Mouse (Mus musculus): ENCODE data around the gene Mdn1.

Gene Mdn1

DNA sequence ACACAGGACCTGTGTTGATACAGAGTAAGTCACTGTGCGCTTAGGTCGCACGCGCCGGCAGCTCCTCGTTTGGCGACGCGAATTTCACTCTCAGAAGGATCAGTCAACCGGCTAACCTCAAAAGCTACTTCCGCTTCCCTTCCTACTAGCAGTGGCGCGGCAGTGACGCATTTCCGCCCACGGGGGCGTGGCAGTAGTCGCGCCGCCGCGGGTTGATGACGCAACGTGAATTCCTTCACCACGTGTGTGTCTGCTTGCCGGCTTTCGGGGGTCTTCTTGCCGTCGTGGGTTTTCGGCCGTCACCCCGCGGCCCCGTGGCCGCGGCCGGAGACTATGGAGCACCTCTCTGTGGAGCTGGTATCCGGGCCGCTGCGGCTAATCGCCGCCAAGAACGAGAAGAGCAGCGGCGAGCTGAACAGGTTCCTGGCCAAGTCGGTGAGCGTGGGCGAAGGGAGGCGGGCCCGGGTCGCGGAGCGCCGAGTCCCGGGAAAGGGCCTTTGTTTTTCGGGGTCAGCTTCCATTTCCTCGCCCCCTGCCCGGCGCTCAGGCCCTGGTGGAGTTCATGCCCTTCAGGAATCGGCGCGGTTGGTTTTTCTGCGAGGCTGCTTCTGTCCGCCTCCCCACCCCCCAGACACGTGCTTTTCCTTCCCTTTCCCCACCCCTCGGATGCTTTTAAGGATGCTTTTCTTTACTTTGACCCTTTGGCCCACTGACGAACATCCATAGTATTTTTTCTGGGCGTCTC is at the start of gene Mdn1:
TSS of gene Mdn1 (plus strand) at position 202 of the 745 bp plus-strand sequence.
- DNase-seq (ENCODE audit: low read depth, low spot score), result peak; percentile 95

DNA sequence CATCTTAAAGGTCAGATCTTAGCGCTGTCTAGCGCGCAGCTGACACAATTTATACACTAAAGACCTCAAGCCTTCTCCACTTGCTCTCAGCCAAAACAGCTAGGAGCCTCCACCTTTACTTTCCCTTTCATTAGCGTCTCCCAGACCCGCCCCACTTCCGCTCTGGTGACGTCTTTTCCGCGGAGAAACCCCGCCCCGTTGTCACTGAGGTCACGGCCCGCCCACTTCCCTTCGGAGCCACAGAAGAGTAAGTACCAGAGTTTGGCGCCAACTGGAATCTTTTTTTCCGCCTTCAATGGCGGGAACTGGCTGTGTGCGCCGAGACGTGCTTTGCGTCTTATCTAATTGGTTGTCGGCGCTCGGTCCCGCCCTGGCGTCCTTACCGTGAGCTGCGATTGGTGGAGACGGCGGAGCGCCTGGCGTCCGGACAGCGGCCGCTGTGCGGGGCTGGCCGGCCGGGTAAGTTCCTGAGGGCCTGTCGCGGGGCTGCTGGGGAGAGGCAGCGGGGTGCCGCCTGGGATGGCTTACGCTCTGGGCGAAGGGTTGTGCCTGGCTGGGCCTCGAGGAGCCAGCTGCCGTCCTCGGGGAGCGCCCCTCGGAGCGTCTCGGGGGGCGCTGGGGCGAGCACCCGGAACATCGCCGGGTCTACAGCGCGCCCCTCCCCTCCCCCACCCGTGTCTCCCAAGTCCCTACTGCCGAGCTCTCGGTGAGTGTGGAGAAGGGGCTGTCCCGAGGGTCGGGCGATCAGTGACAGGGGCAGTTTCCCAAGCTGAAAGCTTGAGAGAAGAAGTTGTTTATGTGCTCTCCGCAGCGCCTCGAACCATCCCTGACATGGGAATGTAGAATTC is 41.7 kb upstream of the Mdn1 start, which contains the start of gene Casp8ap2:
TSS of gene Casp8ap2 (plus strand) at position 418 of the 848 bp plus-strand sequence.
- peak; percentile 100 for DNase-seq (ENCODE audit: low read depth, low spot score)

DNA sequence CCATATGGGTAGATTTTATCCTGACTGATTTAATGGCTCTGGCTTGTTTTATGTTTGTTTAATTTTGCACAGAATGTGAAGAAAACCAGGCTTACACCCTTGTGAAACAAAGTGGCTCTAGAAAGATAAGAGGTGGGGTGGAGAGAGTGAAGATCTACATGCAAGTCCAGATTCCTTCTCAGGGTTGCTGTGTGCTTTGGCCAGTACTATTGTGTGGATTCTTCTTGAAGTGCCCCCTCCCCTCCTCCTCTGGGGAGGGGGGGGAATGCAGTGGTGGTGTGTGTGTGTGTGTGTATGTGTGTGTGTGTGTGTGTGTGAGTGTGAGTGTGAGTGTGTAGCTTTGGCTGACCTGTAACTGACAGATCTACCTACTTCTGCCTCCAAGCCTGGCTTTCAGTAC is 35.3 kb upstream of the Mdn1 start:
- DNase-seq (ENCODE audit: low read depth, low spot score), result no peak

DNA sequence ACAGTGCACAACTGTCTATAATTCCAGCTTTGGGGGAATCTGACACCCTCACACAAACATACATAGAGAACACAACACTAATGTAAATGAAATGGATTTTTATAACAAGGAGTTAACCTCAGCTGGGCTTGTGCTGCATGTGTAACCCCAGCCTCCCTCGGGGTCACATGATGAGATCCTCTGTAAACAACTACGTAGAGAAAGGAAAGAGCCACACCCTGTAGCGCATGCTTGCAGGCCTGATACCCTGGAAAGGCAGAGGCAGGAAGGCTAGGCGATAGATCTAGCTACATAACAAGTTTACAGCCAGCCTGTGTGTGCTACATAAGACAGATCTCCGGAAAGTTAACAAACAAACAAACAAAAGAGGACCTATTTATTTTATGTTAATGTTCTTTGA is 5.2 kb upstream of the Mdn1 start:
- DNase-seq (ENCODE audit: low read depth, low spot score), result peak; percentile 59

DNA sequence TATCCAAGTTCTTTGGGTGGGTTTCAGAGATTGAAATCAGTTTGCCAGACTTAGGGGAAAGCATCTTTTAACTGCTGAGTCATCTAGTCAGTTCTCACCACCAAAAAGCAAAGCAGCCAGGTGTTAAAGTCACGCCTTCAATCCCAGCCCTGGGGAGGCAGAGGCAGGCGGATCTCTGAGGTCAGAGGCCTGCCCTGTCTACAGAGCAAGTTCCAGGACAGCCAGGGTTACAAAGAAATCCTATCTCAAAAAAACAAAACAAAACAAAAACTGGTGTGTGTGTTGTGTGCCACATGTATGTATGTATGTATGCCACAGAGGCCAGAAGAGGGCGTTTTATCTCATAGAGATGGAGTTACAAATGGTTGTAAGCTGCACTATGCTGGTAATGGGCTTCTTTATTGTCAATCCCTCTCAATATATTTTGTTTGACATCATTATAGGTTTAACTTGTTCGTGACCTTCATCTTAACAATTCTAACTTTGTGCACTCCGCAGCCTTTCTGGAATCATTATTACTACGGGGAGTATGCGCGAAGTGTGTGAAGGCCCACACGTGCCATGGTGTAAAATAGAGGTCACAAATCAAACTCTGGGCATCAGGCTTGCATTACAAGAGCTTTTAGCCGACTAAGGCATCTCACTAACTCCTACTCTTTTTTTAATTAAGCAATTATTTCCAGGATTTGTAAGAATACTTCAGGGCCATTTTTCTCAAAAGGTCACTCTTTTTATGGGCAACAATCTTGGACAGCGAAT is 594 bp upstream of the Mdn1 start:
- DNase-seq (ENCODE audit: low read depth, low spot score), result peak; percentile 64

DNA sequence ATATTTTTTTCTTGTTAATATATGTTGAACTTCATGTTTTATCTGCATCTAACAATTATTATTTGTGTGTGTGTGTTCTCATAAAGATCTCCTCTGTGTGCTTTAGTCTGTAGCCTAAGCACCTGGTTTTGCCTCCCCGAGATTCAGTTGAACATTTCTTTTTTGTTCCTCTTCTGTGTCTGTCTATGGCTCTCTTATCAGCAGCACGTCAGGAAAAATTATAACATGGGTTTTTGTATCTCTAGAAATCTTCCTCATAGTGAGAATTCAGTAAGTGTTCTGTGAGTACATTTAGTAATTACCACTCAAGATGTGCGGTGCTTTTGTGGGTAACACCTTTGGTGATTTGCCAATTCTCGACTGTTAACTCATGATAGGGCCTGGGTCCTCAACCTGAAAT is 8.9 kb downstream of the Mdn1 start:
- DNase-seq (ENCODE audit: low read depth, low spot score), result no peak

DNA sequence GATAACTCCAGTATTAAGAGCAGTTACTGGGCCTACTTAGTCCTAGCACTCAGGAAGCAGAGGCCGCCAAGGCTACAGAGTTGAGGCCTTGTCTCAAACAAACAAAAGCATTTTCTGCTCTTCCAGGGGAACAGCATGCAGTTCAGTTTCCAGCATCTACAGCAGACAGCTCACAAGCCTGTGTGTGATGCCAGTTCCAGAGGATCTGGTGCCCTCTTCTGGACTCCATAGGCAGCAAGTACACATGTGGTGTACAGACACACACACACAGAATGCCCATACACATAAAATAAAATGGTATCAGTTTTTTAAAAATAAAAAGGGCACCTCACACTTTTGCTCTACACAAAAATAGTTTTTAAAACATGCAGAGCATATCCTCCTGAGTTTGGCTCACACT is 11.4 kb downstream of the Mdn1 start:
- DNase-seq (ENCODE audit: low read depth, low spot score), result peak; percentile 30

DNA sequence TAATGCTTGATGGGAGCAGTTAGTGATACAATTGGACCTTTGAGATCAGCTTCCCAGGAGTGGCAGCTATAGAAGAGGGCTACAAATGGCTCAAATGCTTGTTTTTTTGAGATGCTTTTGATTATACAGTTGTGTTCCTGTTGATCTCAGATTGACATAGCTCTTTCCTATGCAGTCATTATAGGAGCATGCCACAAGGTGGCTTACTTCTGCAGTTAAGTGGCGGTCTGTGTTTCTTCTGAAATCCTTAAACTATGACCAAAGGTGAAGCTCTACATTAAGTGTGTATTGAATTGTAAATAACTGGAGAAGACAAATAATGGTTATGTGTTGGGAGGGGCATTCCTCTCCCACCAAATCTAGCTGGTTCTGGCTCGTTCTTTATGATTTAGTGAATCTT is 12.9 kb downstream of the Mdn1 start:
- DNase-seq (ENCODE audit: low read depth, low spot score), result peak; percentile 15

DNA sequence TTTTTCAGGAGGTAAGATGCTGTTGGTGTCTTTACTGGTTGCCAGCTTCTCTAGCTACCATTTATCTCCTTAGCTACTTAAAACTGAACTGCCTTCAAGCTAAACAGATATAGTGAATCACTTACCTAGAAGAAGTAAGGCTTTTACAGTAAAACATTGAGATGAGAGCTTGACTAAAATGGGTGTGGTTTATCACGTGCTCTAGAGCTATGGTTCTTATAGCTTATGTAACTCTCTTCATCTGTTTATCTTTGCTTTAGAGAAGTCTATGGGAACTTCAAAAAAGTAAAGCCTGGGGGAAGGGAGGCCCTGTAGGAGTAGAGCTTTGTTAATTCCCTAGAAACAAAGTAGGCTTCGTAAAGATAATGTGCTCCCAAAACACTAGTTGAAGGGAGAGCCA is 17.1 kb downstream of the Mdn1 start:
- DNase-seq (ENCODE audit: low read depth, low spot score), result no peak

DNA sequence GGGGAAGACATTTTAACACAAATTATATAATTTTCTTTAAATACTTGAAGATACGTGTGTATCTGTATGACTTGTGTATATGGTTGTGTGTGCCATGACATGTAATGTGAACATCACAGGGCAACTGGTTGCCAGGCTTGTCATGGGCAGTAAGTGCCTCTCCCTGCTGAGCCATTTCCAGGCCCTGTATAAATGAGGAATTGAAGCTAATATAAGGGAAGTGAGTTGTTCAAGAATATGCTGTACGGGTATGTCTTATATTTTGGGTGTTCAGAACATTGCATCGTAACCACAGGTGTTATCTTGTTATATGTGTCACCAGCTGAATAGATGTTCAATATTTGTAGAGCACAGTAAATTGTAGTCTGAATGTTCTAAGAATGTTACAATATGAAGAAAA is 20.6 kb downstream of the Mdn1 start:
- no peak for DNase-seq (ENCODE audit: low read depth, low spot score)

DNA sequence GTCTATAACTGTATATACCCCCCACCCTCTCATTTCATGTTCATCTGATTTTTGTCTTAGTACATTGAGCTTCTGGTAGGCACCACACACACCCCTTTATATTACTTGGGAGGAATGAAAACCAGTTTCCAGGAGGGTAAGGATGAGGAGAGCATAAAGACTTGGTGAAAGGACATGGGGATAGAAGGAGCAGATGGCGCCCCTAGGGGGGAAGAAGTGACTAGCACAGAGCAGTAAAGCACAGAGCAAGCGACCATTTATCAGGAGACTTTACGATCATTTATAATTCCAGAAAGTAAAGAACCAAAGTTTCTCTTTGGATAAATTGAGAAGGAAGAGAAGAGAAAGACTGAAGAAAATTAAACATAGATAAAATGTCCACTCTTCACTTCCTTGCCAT is 23.9 kb downstream of the Mdn1 start:
- DNase-seq (ENCODE audit: low read depth, low spot score), result peak; percentile 49

DNA sequence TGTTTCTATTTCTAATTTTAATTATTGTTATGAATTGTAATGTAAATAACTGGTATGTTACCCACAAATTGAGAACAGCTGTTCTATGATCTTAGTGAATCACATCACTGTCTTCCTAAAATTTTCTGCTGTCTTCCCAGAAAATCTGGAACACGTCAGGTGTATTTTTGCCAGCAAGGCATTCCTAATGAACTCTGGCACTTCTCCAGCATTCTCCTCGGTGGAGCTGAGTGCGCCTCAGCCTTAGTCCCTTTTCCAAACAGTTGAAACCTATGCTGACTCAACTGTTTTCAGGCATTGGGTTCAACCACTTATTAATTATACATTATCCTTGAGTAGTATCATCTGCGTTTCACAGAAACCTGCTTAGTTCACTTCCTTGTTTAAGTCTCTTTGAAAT is 25.6 kb downstream of the Mdn1 start:
- DNase-seq (ENCODE audit: low read depth, low spot score), result no peak

DNA sequence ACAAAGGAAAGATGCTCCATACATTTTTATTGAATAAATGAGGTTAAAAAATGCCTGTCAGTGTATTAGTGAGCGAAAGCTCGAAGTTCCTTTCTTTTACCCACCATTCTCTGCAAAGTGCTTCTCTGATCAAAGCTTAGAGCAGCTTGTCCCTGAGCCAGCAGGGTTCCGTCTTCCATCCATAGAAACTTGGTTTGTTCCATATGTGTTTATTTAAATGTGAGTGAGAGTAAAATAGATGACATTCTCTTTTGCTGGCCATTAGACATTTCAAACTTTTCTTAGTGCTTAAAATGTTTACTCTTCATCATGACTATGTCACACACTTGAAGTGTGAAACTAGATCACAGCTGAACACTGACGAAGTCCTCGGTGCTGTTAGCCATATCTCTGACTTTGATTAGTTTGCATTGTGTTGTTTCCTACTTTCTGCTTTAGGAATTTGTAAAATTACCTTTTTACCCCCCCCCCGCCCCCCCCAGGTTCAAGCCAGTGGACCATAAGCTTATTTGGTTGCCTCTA is 26.2 kb downstream of the Mdn1 start:
- no peak for DNase-seq (ENCODE audit: low read depth, low spot score)

DNA sequence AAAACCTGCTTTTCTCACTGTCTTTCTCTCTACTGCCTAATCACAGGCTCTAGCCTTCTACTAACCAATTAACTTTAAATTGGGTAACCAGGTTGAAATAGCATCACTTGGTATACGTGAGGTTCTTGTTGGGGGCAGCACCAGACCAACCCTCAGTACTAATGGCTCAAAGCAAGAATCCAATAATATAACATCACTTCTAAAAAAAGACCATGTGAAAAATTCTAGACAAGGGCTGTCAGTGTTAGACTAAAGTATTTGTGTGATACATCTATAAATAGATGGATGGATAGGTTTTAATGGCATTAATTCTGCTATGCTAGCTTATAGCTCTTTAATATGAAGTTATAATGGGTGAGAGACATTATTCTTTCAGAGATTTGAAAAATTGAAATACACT is 60.8 kb downstream of the Mdn1 start:
- DNase-seq (ENCODE audit: low read depth, low spot score), result no peak

DNA sequence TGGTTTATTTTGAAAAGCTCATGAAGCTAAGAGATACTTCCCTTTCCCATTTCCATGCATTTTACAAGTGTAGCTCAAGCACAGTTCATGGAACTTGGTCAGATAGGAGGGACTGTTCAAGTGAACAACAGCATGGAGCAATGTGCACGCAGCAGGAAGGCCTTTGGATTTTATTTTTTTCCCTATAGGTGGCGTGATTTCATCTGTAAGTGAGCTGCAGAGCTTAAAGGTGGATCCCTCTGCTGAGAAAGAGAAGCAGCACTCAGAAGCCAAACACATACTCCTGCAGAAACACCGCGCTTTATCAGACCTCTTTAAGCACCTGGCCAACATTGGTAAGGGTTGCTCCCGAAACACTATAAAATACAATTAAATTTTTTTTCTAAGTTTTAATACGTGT is 88.5 kb downstream of the Mdn1 start:
- peak; percentile 20 for DNase-seq (ENCODE audit: low read depth, low spot score)

DNA sequence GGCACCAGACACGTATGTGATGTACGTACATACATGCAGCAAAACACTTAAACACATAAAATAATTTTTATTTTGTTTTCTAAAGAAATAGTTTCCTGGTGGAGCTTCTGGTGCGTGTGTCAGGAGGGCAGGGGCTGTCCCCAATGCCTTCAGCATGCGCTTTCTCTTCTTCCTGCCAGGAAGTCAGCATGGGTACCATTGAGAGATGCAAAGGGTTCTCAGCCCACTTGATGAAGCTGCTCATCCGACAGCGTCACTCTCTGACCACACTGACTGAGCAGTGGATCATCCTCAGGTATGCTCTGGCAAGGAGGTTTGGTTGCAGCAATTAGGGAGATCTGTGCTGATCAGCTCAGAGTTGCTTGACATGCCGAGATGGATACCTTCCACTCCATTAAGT is 91.5 kb downstream of the Mdn1 start:
- DNase-seq (ENCODE audit: low read depth, low spot score), result no peak

DNA sequence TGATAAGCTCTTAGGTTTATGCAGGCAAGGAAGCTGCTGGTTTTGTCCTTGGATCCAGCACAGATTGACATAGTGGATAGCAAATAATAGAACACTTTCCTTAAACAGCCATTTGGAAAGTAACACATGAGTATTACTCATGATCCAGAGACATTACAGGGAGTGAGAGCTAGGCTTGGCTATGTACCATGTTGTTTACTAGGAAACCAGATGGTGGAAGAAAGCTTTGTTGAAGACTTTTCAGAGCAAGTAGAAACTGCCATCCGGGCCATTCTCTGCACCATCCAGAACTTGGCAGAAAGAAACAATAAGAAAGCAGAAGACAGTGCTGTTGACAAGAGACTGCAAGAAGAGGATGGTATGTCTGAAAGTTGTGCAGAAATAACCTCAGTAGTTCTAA is 93.8 kb downstream of the Mdn1 start:
- no peak for DNase-seq (ENCODE audit: low read depth, low spot score)

DNA sequence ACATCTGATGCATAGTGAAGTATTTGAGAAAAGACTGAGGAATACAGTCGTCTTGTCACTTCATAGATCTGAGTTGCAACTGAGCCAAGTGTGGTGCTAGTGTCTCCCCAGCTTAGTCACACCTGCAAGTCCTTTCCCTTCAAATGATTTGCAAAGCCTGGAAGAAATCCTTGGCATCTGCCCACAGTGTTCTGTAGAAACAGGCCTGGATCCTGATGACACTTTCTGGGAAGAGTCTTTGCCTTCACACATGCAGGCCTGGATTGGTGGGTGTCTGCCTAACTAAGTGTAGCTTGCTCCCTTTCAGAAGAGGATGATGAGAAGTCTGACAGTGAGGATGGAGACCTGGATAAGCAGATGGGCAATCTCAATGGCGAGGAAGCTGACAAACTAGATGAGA is 100.5 kb downstream of the Mdn1 start:
- DNase-seq (ENCODE audit: low read depth, low spot score), result no peak

DNA sequence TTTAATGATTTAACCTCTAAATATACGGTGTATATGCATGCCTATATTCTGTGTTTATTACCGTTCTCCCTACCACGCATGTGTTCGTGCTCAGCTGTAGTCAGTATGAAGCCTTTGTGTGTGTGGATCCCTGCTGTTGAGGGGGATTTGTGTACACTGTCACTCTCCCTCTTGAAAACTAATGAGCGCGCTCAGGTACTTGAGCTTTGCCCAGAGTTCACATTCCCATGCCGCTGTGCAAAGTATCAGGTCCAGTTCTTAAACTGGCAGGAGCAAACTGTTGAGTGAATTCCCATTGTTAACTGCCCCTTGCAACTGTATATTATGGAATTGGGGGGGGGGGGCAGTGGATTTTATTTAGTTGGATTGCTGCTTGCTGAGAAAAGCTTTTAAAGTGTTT is 110.6 kb downstream of the Mdn1 start:
- no peak for DNase-seq (ENCODE audit: low read depth, low spot score)

DNA sequence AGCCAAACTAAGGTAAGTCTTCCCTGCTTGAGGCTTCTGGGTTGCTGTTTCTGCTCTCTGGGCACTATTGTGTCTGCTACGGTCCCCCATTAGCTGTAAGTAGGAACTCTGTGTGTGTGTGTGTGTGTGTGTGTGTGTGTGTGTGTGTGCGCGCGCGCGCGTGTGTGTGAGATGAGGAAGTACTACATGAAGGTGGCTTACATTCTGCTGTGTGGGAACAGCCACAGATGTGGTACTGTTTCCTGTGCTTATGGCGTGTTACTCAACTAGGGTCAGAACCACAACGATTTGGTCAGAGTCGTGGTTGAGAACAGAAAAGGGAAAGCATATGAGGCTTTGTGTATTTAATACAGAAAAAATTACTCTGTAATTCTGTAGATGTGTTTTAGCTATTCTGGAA is 111.1 kb downstream of the Mdn1 start:
- no peak for DNase-seq (ENCODE audit: low read depth, low spot score)

DNA sequence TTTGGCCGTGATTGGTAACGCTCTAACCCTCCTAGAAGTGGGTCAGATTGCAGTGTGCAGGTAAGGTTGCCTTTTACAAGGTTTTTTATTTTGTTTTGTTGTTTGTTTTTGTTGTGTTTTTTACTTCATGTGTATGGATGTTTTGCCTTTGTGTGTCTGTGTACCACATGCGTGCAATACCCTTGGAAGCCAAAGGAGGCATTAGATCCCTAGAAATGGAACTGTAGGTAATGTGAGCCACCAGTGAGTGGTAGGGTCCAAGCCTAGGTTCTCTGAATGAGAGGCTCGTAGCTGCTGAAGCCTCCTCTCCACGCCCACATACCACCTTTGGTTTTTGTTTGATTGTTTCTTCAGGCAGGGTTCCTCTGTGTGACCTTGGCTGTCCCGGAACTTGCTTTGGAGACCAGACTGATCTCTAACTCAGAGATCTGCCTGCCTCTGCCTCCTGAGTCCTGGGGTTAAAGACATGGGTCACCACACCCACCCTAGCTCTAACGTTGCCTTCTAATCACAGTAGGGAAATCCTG is 113.4 kb downstream of the Mdn1 start:
- DNase-seq (ENCODE audit: low read depth, low spot score), result peak; percentile 93

DNA sequence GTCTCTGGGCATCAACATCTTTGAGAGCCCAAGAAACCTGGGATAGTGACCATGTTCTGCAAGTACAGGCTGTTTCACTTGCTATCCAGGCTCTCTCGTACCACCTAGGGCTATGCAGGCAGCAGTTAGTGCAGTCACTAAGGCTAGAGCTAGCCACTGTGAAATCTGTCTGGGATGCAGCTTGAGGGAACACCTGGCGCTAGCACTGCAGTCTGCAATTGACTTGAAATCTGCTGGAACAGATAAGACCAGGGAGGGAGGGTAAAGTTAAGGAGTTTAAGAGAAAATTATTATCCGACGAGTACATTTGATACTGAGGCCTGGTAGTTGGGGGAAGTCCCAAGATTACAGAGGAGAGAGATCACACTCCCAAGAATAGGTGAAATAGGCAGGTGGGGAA is 123.1 kb downstream of the Mdn1 start:
- DNase-seq (ENCODE audit: low read depth, low spot score), result no peak
